Mouse (Mus musculus) B cell, adult 67 days (primary cell): ENCODE measurements around the gene Ccdc83. TPM values are rescaled to one million over a fixed set of nuclear protein-coding genes. Genes with fewer than 3 reads are reported as not detected.

Experiments used
- total RNA-seq, 2 experiments: library from RNA; stranded (reverse); gene quantifications; 4 replicates each; pipeline ENCODE4 v1.2.4; 2023

The Ccdc83 gene
- total RNA-seq: not detected

DNA sequence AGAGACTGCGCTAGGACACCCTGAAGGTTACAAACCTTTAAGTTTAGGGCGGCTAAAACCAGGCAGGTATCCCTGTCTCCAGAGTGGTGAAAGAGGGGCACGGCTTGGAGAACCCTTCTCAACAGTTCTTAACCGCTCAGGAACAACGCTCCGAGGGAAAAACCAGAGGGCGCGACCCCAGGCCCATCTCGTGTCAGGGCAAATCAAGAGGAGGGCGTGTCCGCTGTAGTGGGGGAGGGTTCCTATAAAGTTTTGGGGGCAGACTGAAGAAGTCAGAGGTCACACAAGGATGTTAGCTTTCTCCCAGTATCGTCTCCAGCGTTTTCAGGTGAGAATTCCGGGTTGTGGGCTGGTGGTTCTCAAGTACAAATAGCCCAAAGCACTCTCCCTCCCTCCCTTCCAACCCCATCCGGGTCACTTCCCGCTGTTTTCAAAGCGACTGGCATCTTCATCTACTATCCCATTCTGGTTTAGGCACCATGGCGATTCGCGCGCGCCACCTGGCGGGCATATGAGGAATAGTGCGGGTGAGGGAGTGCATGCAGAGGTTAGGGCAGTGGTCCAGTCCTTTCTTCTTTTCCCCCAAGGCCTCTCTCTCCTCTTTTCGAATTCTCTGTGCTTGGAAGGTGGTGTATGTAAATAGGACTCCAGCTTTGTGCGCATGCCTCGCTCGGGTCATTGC, at the start of gene Ccdc83:
Ccdc83 (minus strand) TSS at position 489 of the 682 bp plus-strand sequence.

DNA sequence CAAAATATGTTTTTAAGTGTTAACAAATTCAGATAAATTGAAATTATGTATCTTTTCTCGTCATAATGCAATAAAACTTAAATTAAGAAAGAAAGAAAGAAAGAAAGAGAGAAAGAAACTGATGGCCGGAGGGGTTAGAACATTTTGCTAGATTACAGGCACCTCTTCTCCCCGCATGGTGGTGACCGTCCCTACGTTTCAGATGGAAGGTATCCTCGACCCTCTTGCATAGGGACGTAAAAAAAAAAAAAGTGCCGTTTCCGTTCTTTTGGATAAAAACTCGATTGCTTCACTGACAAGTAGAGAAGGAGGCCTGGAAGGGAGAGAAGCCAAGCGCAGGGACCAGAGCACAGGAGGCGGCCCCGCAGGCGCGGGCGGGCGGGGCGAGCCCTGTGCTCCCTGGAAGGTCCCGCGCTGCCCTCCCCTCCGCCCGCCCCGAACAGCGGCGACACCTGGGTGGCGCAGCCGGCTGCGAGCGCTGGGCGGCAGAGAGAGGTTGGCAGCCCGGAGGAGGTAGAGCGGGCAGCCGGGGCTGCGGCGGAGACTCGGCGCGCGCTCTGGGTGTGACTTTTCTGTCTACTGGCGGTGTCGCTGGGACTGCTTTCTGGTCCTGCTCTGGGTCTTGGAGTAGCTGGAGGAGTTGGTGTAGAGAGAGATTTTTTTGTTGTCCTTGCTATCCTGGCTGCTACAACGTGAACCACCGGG, 36.5 kb upstream of the Ccdc83 start, which contains the start of gene Sytl2:
Sytl2 (plus strand) TSS at position 311 of the 705 bp plus-strand sequence.

Other genes starting within 250 kb of the Ccdc83 start
- 100 to 1,000 TPM; 205 to 220 TPM for gene Picalm, start 135.6 kb downstream of the Ccdc83 start, total RNA-seq
- 1 to 10 TPM; 1.3 to 1.6 TPM for gene Sytl2, start 36.5 kb upstream of the Ccdc83 start, total RNA-seq
- not detected for gene Ccdc89, start 160.8 kb upstream of the Ccdc83 start, total RNA-seq
- 100 to 1,000 TPM; 120 to 136 TPM for gene Crebzf, start 177.0 kb upstream of the Ccdc83 start, total RNA-seq
- gene Tmem126a, start 191.5 kb upstream of the Ccdc83 start, total RNA-seq: 10 to 100 TPM; 27.5 to 31.3 TPM
- gene Tmem126b, start 210.2 kb upstream of the Ccdc83 start, total RNA-seq: 1 to 10 TPM; 7.1 to 9.3 TPM
- not detected for gene Dlg2, start 210.9 kb upstream of the Ccdc83 start, total RNA-seq